ENCODE assay signal across 17 mouse cellular contexts in genomic region chr3:27773176-27773575, GRCm38 (mm10).
"Had no signal": no experiment of that assay in that cellular context is flagged by ENCODE, and none has a peak within 500 bp of the region (broad histone marks: within the 10 kb centered on the region; RNA-seq: fewer than 3 reads in every experiment).

No protein-coding gene starts in this region.

- ATAC-seq: midbrain, embryonic 16.5 days had no signal

- H3K4me2 ChIP-seq: lung, embryonic 14.5 days; midbrain, embryonic 12.5 days; neural tube, embryonic 12.5 days had no signal

- H3K27ac ChIP-seq: midbrain, embryonic 10.5 days; midbrain, embryonic 12.5 days; neural tube, embryonic 12.5 days had no signal

- H3K36me3 ChIP-seq: midbrain, embryonic 10.5 days; midbrain, embryonic 12.5 days; neural tube, embryonic 12.5 days had no signal

- H3K27me3 ChIP-seq: midbrain, embryonic 12.5 days; neural tube, embryonic 12.5 days had no signal

- H3K4me1 ChIP-seq: midbrain, embryonic 10.5 days; midbrain, embryonic 12.5 days; neural tube, embryonic 12.5 days had no signal

- H3K4me3 ChIP-seq: midbrain, embryonic 10.5 days; midbrain, embryonic 12.5 days; neural tube, embryonic 12.5 days had no signal

- DNase-seq: lung, adult 18-20 months; lung, embryonic 14.5 days; lung, postnatal 10 days; lung, postnatal 4 days; midbrain, embryonic 14.5 days; retina, postnatal 1 day; right cerebral cortex, adult 18-20 months; right cerebral cortex, postnatal 25 days; right cerebral cortex, postnatal 4 days; spleen, adult 18-20 months; thymus, adult 18-20 months; thymus, postnatal 14 days; thymus, postnatal 36 days had no signal

- H3K9ac ChIP-seq: lung, embryonic 14.5 days; midbrain, embryonic 12.5 days; neural tube, embryonic 12.5 days had no signal

- H3K9me3 ChIP-seq: midbrain, embryonic 10.5 days; midbrain, embryonic 12.5 days; neural tube, embryonic 12.5 days had no signal
